In genomic region chr11:19005913-19006693, GRCm38 (mm10) we compare ENCODE assay signal across 15 mouse cellular contexts. TPM values are rescaled to one million over a fixed set of nuclear protein-coding genes. Genes with fewer than 3 reads are reported as not detected.
DNase-seq lines count a peak whose midpoint lies in the region; ATAC-seq and TF ChIP-seq lines count a peak whose summit lies in the region.
"Had no signal": no experiment of that assay in that cellular context is flagged by ENCODE, and none has a peak within 500 bp of the region (broad histone marks: within the 10 kb centered on the region; RNA-seq: fewer than 3 reads in every experiment).

No protein-coding gene starts in this region.

- peaks cover 14% of the 10 kb centered on the region for H3K36me3 ChIP-seq in heart, adult 2 months (ENCODE audit: control insufficient read depth, insufficient read depth, low read length)
- 0 out of 2 replicates have a peak, but pooled peaks cover 4% of the 10 kb centered on the region for H3K36me3 ChIP-seq in kidney, postnatal 0 days (ENCODE audit: insufficient read depth, low read length)
- peaks cover 17% of the 10 kb centered on the region for H3K36me3 ChIP-seq in hindbrain, embryonic 12.5 days
- H3K36me3 ChIP-seq in neural tube, embryonic 14.5 days (ENCODE audit: control insufficient read depth, insufficient read depth, low read length), result 0 out of 2 replicates have a peak, but pooled peaks cover 4% of the 10 kb centered on the region

- no peak for TF ChIP-seq CTCF in heart, adult 2 months (IDR thresholded peaks at IDR 0.05)
- no peak for TF ChIP-seq CTCF in kidney, postnatal 0 days (IDR thresholded peaks at IDR 0.05; ENCODE audit: low read depth)

- no peak for TF ChIP-seq EP300 in heart, adult 2 months (IDR thresholded peaks at IDR 0.05; ENCODE audit: insufficient read depth, low read depth, low read length)

- no peak for ATAC-seq in kidney, postnatal 0 days (replicated peaks; ENCODE audit: low FRiP score, low read depth)
- no peak for ATAC-seq in hindbrain, embryonic 12.5 days (ENCODE audit: low FRiP score)
- ATAC-seq in neural tube, embryonic 14.5 days (ENCODE audit: low read depth), result no peak
- ATAC-seq: liver, embryonic 12.5 days; midbrain, embryonic 16.5 days had no signal

- 62% methylated on average over 3 of the region's 3 CpGs for WGBS in heart, adult 2 months
- 46% methylated on average over 3 of the region's 3 CpGs for WGBS in kidney, postnatal 0 days
- WGBS in hindbrain, embryonic 12.5 days, result 46% methylated on average over 3 of the region's 3 CpGs
- 42% methylated on average over 3 of the region's 3 CpGs for WGBS in neural tube, embryonic 14.5 days

- no peak overlapping the region for H3K27ac ChIP-seq in heart, adult 2 months
- H3K27ac ChIP-seq in kidney, postnatal 0 days, result peak overlapping the region; percentile 60
- H3K27ac ChIP-seq in hindbrain, embryonic 12.5 days, result no peak overlapping the region
- no peak overlapping the region for H3K27ac ChIP-seq in neural tube, embryonic 14.5 days (ENCODE audit: low read depth, low read length)
- H3K27ac ChIP-seq: liver, embryonic 12.5 days had no signal

- H3K9me3 ChIP-seq in kidney, postnatal 0 days (replicated peaks; ENCODE audit: low read length), result no peaks in the 10 kb centered on the region
- no peaks in the 10 kb centered on the region for H3K9me3 ChIP-seq in hindbrain, embryonic 12.5 days (replicated peaks)
- no peaks in the 10 kb centered on the region for H3K9me3 ChIP-seq in neural tube, embryonic 14.5 days (ENCODE audit: control insufficient read depth, low read length)
- H3K9me3 ChIP-seq: liver, embryonic 12.5 days had no signal

- H3K4me3 ChIP-seq in heart, adult 2 months, result no peak overlapping the region
- no peak overlapping the region for H3K4me3 ChIP-seq in kidney, postnatal 0 days (replicated peaks; ENCODE audit: low read depth, low read length)
- no peak overlapping the region for H3K4me3 ChIP-seq in hindbrain, embryonic 12.5 days
- H3K4me3 ChIP-seq in neural tube, embryonic 14.5 days (ENCODE audit: low read depth, low read length), result no peak overlapping the region
- H3K4me3 ChIP-seq: liver, embryonic 12.5 days had no signal

- H3K4me2 ChIP-seq in kidney, postnatal 0 days (ENCODE audit: low read length), result 0 out of 2 replicates have a peak overlapping the region, but pooled peaks have one; percentile 10
- H3K4me2 ChIP-seq in hindbrain, embryonic 12.5 days (replicated peaks), result peak overlapping the region; percentile 14; the same call in 1 of the 2 replicates
- peak overlapping the region; percentile 21; the same call in 1 of the 2 replicates for H3K4me2 ChIP-seq in neural tube, embryonic 14.5 days (ENCODE audit: low read depth, low read length)
- H3K4me2 ChIP-seq: liver, embryonic 12.5 days had no signal

- H3K4me1 ChIP-seq in heart, adult 2 months (ENCODE audit: control insufficient read depth, insufficient read depth, low read length), result peaks cover 2% of the 10 kb centered on the region; the same call in 1 of the 2 replicates
- no peaks in the 10 kb centered on the region for H3K4me1 ChIP-seq in kidney, postnatal 0 days (replicated peaks; ENCODE audit: insufficient read depth, low read length)
- H3K4me1 ChIP-seq in hindbrain, embryonic 12.5 days, result peaks cover 35% of the 10 kb centered on the region
- peaks cover 39% of the 10 kb centered on the region for H3K4me1 ChIP-seq in neural tube, embryonic 14.5 days (ENCODE audit: control insufficient read depth, insufficient read depth, low read length)

- H3K9ac ChIP-seq in heart, adult 2 months (ENCODE audit: low read depth, low read length), result no peak overlapping the region
- H3K9ac ChIP-seq in kidney, postnatal 0 days (ENCODE audit: low read depth, low read length), result no peak overlapping the region
- no peak overlapping the region for H3K9ac ChIP-seq in hindbrain, embryonic 12.5 days
- no peak overlapping the region for H3K9ac ChIP-seq in neural tube, embryonic 14.5 days (replicated peaks; ENCODE audit: low read depth, low read length)
- H3K9ac ChIP-seq: liver, embryonic 12.5 days had no signal

- H3K27me3 ChIP-seq in heart, adult 2 months (ENCODE audit: control insufficient read depth, insufficient read depth, low read length), result no peaks in the 10 kb centered on the region
- 0 out of 2 replicates have a peak, but pooled peaks cover 4% of the 10 kb centered on the region for H3K27me3 ChIP-seq in kidney, postnatal 0 days (ENCODE audit: insufficient read depth, low read length)
- H3K27me3 ChIP-seq in hindbrain, embryonic 12.5 days, result no peaks in the 10 kb centered on the region
- no peaks in the 10 kb centered on the region for H3K27me3 ChIP-seq in neural tube, embryonic 14.5 days (ENCODE audit: control insufficient read depth, insufficient read depth, low read length)
- H3K27me3 ChIP-seq: liver, embryonic 12.5 days had no signal

- peak; percentile 58 for DNase-seq in heart, adult 11 months
- DNase-seq in heart, adult 2 months, result no peak
- DNase-seq in kidney, postnatal 0 days (ENCODE audit: low spot score), result peak; percentile 44
- no peak for DNase-seq in kidney, adult 8-10 months
- DNase-seq in ovary, postnatal 14 days (ENCODE audit: low spot score), result no peak
- DNase-seq in spleen, adult 12 weeks (ENCODE audit: low spot score), result no peak
- DNase-seq: cerebellum, adult 11-12 months; gastrocnemius, postnatal 25 days; kidney, postnatal 25 days; right cerebral cortex, adult 18-20 months; thymus, postnatal 14 days had no signal

- H3K79me2 ChIP-seq in heart, adult 2 months (replicated peaks; ENCODE audit: control insufficient read depth, insufficient read depth, low read length), result no peaks in the 10 kb centered on the region; the same call in 1 of the 2 replicates

- TF ChIP-seq POLR2A in heart, adult 2 months (IDR thresholded peaks at IDR 0.05; ENCODE audit: insufficient read depth, low read depth, low read length), result no peak

- intact Hi-C loops in heart, adult 2 months (cut with DNase I), result no loop called here

RNA-seq across cellular contexts. Expression of gene Meis1, which starts 12.7 kb away (rescaled TPM):
- total RNA-seq in heart, adult 2 months (2021), result 10 to 100 TPM; 29.0 to 31.4 TPM
- 18.2 and 22.6 TPM in 2 replicates for polyA plus RNA-seq in heart, adult 2 months (2012; rRNA removed)
- 59.0 and 66.7 TPM in 2 replicates for polyA plus RNA-seq in kidney, postnatal 0 days (2015; fragmentation: Nextera tagmentation; extraction: Ambion mirVana)
- polyA plus RNA-seq in hindbrain, embryonic 12.5 days (2016; fragmentation: Nextera tagmentation; extraction: Ambion mirVana), result 173 and 204 TPM in 2 replicates
- 170 and 186 TPM in 2 replicates for polyA plus RNA-seq in neural tube, embryonic 14.5 days (2014; fragmentation: Nextera tagmentation; extraction: Ambion mirVana)

Comparison
In these comparisons a context has a peak if more than half of its experiments do, and no peak if none do; other contexts are left out.
1. DNase-seq: peak in heart, adult 11 months (single experiment) and kidney, postnatal 0 days (single experiment); none in heart, adult 2 months (0 of 2), kidney, adult 8-10 months (0 of 2), ovary, postnatal 14 days (single experiment) and spleen, adult 12 weeks (single experiment).
2. Peak in every context shown above with its lines, with median percentiles within 50 percentile points of each other: H3K4me2 ChIP-seq.